Mouse (Mus musculus) kidney, embryonic 16.5 days (tissue): Measurements from ENCODE around the gene Dscam. TPM values are rescaled to one million over a fixed set of nuclear protein-coding genes. Genes with fewer than 3 reads are reported as not detected.

Experiments
- ATAC-seq: fragments of 200-750 bp; cut with Nextera tagmentation; 2 replicates; pipeline ENCODE4 v1.8.0; 2017; ENCODE audit warnings: moderate TSS enrichment; ENCODE audit not compliant: low FRiP score, low TSS enrichment
- H3K27ac ChIP-seq: fragments of 300-500 bp; sonication (generic); 2 replicates; pipeline ENCODE4 v1.5.1; 2014; ENCODE audit warnings: low read length
- H3K27me3 ChIP-seq: fragments of 300-500 bp; sonication (generic); 2 replicates; pipeline ENCODE4 v1.6.1; 2014; ENCODE audit warnings: low read length, control low read depth, mixed read lengths; ENCODE audit not compliant: insufficient read depth
- H3K36me3 ChIP-seq: fragments of 300-500 bp; sonication (generic); 2 replicates; pipeline ENCODE4 v1.6.1; 2014; ENCODE audit warnings: low read length, control low read depth, mixed read lengths; ENCODE audit not compliant: insufficient read depth
- H3K4me1 ChIP-seq: fragments of 300-500 bp; sonication (generic); 2 replicates; pipeline ENCODE4 v1.6.1; 2014; ENCODE audit warnings: low read length, control low read depth, mixed read lengths; ENCODE audit not compliant: insufficient read depth
- H3K4me2 ChIP-seq: fragments of 300-500 bp; sonication (generic); replicated peaks from 2 replicates; pipeline ENCODE4 v1.6.1; 2014; ENCODE audit warnings: low read depth, low read length
- H3K4me3 ChIP-seq: fragments of 300-500 bp; sonication (generic); 2 replicates; pipeline ENCODE4 v1.5.1; 2014; ENCODE audit warnings: mild to moderate bottlenecking, low read length
- H3K9ac ChIP-seq: fragments of 300-500 bp; sonication (generic); replicated peaks from 2 replicates; pipeline ENCODE4 v1.6.1; 2014; ENCODE audit warnings: low read length
- H3K9me3 ChIP-seq: fragments of 300-500 bp; sonication (generic); 2 replicates; pipeline ENCODE4 v1.6.1; 2016; ENCODE audit warnings: low read length, control low read depth
- WGBS: fragments of 180-500 bp; shearing (Covaris S2); extraction: QIAGEN DNeasy Blood & Tissue Kit; methylation state at CpG from one replicate; pipeline ENCODE4 v1.1.7; 2014; 5-methylcytosine and 5-hydroxymethylcytosine counted together
- polyA plus RNA-seq: library from polyadenylated mRNA; unstranded; fragments of >200 nt; fragmentation: Nextera tagmentation; extraction: Ambion mirVana; gene quantifications from 2 replicates; pipeline ENCODE4 v1.2.1, GENCODE M21; 2015

The Dscam gene
- polyA plus RNA-seq, 1 experiment from 2014 or later, result 0.04 TPM

DNA sequence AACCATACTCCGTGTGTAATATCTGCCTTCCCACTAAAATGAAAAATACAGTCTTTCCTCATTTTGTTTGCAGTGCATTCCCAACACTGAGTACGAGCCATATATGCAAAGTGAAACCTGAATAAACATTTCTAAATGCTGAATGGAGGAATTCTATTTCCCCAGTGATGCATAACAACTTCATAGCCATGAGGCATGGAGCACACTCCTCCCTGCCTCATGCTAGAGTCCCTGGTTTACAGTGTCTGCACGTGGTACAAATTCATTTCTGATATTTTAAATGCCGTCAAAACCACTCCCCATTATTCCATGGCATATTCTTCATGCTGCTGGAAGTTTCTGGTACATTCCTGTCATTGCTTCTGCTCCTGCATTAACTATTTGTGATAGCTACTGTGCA, 552.8 kb downstream of the Dscam start:
- H3K9me3 ChIP-seq, result no peaks in the 10 kb centered on the region
- H3K36me3 ChIP-seq, result no peaks in the 10 kb centered on the region
- H3K27ac ChIP-seq, result no peak overlapping the region
- H3K4me3 ChIP-seq, result no peak overlapping the region
- no peak overlapping the region for H3K9ac ChIP-seq
- H3K27me3 ChIP-seq, result peaks cover 12% of the 10 kb centered on the region; the same call in 1 of the 2 replicates
- no peaks in the 10 kb centered on the region for H3K4me1 ChIP-seq
- H3K4me2 ChIP-seq, result no peak overlapping the region
- 0 out of 2 replicates have a peak, but pooled peaks have one; percentile 36 for ATAC-seq
- 52% methylated on average over 4 of the region's 4 CpGs for WGBS

DNA sequence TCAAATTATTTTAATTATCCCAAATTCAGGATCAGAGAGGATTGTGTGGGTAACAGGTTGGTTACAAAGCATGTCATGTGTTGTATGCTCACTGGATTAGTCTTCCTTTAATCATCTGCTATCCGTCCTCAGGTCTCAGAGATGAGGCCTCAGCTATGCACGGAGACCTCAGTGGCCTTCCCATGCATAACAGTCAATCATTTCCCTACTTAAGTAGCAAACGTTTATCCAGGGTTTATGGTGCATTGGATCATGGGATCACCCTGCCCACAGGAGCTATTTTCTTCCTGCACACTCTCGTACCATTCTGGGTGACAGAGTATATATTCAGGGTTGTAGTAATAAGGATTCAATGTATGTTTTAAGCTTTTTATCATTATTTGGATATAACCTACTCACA, 557.3 kb downstream of the Dscam start:
- Histone ChIP-seq H3K27me3 (peaks cover 12% of the 10 kb centered on the region; the same call in 1 of the 2 replicates), H3K9ac (no peak overlapping the region), H3K4me1 (no peaks in the 10 kb centered on the region), H3K9me3 (no peaks in the 10 kb centered on the region), H3K36me3 (no peaks in the 10 kb centered on the region), H3K27ac (no peak overlapping the region), H3K4me3 (no peak overlapping the region), H3K4me2 (no peak overlapping the region)
- ATAC-seq, result peak; percentile 56; the same call in 1 of the 2 replicates
- 20% methylated on average over 4 of the region's 4 CpGs for WGBS

DNA sequence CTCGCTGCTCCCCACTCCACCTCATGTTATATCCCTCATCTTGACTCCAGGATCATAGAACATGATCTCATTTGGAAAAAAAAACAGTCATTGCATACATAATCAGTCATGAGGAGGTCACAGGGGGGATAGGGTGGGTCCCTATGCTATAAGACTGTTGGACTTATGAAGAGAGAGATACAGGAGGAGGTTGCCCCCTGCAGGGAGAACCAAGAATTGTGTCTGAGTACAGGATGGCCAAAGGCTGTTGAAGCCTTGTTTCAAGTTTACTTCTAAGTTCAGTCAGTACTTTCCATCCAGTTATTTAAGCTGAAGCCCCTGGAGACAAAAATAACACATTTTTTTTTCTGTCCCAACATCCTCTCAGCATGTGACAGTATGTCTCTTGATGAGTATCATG, 559.7 kb downstream of the Dscam start:
- WGBS, result 87% methylated on average over 1 of the region's 1 CpGs
- H3K27ac ChIP-seq, result no peak overlapping the region
- H3K4me1 ChIP-seq, result no peaks in the 10 kb centered on the region
- H3K27me3 ChIP-seq, result peaks cover 7% of the 10 kb centered on the region; the same call in 1 of the 2 replicates
- no peaks in the 10 kb centered on the region for H3K36me3 ChIP-seq
- no peak overlapping the region for H3K9ac ChIP-seq
- no peak overlapping the region for H3K4me3 ChIP-seq
- ATAC-seq, result no peak
- no peak overlapping the region for H3K4me2 ChIP-seq
- no peaks in the 10 kb centered on the region for H3K9me3 ChIP-seq

DNA sequence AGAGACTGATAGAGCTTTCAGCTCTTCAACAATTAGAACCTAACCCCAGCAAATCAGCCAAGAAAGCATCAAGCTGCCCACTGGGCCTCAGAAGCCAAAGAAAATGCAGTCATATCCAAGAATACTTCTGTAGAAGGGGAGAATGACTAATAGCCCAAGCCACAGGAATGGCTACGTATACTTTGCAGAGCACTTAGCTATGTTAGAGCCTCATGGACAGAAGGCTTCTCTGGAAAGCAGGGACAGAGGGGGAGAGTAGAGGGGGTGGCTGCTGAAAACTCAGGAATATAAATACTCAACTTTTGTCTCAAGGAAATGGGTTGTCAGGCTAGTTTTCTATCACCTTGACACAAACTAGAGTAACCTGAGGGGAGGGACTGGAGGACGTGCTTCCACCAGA, 568.3 kb downstream of the Dscam start:
- H3K27me3 ChIP-seq, result no peaks in the 10 kb centered on the region
- no peaks in the 10 kb centered on the region for H3K9me3 ChIP-seq
- no peaks in the 10 kb centered on the region for H3K4me1 ChIP-seq
- H3K4me3 ChIP-seq, result no peak overlapping the region
- H3K27ac ChIP-seq, result no peak overlapping the region
- H3K4me2 ChIP-seq, result no peak overlapping the region
- no peak for ATAC-seq
- H3K36me3 ChIP-seq, result no peaks in the 10 kb centered on the region
- WGBS, result 53% methylated on average over 2 of the region's 2 CpGs
- no peak overlapping the region for H3K9ac ChIP-seq

DNA sequence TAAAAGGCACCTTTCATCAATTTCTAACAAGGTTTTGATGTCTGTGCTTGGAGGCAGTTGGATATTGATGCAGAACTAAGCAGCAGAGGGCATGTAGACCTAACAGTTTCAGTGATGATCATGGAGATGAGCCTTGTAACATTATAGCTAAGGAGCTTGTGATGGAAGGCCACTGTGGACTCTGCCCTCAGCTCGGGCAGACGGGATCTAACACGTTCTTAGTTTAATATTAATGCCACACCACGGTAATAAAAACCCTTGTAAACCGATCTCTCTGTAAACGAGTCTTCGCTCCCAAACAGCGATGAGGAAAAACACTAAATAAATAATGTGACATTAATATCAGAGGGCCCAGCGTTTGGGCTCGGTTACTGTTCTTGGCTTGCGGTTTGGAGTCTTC, 569.8 kb downstream of the Dscam start:
- Histone ChIP-seq H3K9ac (no peak overlapping the region), H3K36me3 (no peaks in the 10 kb centered on the region), H3K4me2 (no peak overlapping the region), H3K4me1 (no peaks in the 10 kb centered on the region), H3K27me3 (no peaks in the 10 kb centered on the region), H3K27ac (no peak overlapping the region), H3K9me3 (no peaks in the 10 kb centered on the region), H3K4me3 (no peak overlapping the region)
- no peak for ATAC-seq
- WGBS, result 68% methylated on average over 11 of the region's 11 CpGs

DNA sequence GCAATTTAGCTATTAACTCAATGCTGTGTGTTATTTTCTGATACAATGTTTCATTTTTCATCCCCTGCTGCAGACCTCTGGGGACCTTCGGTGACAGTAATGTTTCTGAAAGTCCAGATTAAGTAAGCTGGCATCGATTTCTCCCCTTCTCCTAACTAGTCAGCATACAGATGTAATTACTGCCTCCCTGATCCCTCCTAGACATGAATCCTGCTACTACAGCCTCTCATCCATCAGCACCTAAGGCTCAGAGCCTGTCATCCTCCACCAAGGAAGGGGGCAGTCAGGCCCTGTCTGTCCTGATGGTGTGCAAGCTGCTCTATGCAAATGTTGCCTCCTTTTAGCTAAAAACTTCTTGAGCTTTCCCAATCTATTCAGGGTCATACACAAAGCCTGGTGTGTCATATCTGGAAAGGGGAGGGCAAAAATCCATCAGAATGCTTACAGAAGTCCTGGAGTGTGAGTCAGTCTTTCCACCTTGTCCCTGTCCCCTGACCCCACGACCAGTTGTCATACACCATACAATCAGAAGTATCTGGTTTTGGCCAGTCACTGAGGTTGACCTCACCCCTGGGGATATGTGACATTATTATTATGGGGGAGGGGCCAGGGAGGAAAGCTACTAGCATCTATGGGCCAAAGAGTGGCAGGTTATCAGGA, 571.0 kb downstream of the Dscam start:
- no peak overlapping the region for H3K4me2 ChIP-seq
- no peak overlapping the region for H3K4me3 ChIP-seq
- no peak overlapping the region for H3K27ac ChIP-seq
- no peaks in the 10 kb centered on the region for H3K4me1 ChIP-seq
- H3K9ac ChIP-seq, result no peak overlapping the region
- H3K9me3 ChIP-seq, result no peaks in the 10 kb centered on the region
- H3K27me3 ChIP-seq, result no peaks in the 10 kb centered on the region
- WGBS, result 74% methylated on average over 3 of the region's 3 CpGs
- ATAC-seq, result no peak
- no peaks in the 10 kb centered on the region for H3K36me3 ChIP-seq

DNA sequence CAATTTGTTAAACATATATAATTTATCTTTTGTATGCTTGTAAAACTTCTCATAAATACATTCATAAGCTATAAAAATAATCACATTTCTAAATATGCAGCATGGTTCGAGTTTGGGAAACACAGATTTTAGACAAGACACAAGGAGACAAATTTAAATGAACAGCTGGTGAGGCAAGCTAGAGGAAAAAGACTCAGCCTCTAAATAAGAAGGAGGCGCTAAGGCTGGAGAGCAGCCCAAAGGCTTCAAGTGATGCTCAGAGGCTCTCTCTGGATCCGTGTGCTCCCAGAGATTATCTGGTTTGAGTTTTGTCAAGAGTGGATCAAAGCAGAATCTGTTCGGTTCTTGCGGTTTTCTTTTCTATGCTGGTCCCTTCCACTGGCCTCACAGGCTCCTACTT, 594.7 kb downstream of the Dscam start:
- Histone ChIP-seq H3K36me3 (no peaks in the 10 kb centered on the region), H3K9ac (no peak overlapping the region), H3K4me1 (no peaks in the 10 kb centered on the region), H3K27me3 (no peaks in the 10 kb centered on the region), H3K4me3 (no peak overlapping the region), H3K4me2 (no peak overlapping the region), H3K9me3 (no peaks in the 10 kb centered on the region), H3K27ac (no peak overlapping the region)
- 86% methylated on average over 5 of the region's 5 CpGs for WGBS
- no peak for ATAC-seq

DNA sequence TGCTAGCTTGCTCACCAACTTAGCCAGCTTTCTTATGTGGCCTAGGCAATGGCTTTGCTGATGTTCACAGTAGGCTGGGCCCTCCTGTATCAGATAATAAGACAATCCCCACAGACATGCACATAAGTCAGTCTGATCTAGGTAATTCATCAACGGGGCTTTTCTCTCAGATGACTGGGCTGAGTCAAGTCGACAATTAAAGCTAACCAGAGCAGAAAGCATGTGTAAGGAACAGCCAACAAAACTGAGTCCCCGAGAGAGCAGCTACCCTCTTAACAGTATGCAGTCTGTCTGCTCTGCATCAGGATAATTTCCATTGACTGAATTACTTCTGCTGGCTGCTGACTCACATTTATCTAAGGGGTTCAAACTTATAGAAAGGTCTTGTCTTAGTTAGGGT, 603.1 kb downstream of the Dscam start:
- no peaks in the 10 kb centered on the region for H3K9me3 ChIP-seq
- H3K27ac ChIP-seq, result no peak overlapping the region
- H3K9ac ChIP-seq, result no peak overlapping the region
- WGBS, result 61% methylated on average over 3 of the region's 3 CpGs
- ATAC-seq, result no peak
- no peak overlapping the region for H3K4me2 ChIP-seq
- no peak overlapping the region for H3K4me3 ChIP-seq
- no peaks in the 10 kb centered on the region for H3K27me3 ChIP-seq
- no peaks in the 10 kb centered on the region for H3K4me1 ChIP-seq
- H3K36me3 ChIP-seq, result no peaks in the 10 kb centered on the region

DNA sequence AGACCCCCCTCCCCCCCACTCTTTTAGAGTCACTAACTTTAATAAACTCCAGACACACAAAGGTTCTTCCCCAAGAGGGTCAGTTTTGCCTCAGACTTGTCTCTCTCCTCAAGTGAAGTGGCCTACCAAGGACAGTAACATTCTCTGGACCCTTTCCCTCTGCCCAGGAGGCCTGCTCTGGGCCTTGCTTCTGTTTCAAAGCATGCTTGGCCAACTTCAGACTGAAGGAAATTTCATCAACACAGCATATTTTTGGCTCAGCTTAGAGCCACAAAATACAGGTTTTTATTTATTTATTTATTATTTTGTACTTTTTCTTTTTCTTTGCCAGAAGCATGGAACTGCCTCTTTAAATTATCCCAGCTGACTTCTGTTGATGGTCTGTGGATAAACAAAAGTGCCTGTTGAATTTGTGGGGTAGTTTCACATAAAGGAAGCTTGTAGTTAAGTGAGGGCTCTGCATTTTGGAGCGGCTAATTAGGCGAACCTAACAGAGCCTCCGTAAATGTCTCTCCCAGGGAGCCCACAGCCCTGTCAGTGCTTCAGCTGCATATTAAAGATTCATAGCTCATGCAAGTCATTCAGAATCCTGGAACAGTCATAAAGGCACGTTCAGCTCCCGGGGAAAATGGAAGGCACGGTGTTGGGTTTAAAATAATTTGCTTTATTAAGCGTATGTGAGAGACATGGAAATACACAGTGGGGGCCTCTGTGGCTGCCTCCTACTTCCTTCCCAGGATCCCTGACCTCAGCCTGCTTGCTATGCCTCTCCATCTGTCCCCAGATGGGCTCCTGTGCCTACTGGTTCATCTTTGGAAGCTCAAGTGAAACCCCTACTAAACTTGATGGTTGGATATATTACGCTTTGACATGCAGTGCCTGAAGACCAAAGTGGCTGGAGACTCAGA, 606.9 kb downstream of the Dscam start:
- WGBS, result 61% methylated on average over 8 of the region's 8 CpGs
- no peak overlapping the region for H3K4me2 ChIP-seq
- H3K9me3 ChIP-seq, result no peaks in the 10 kb centered on the region
- H3K4me1 ChIP-seq, result no peaks in the 10 kb centered on the region
- H3K27me3 ChIP-seq, result no peaks in the 10 kb centered on the region
- H3K9ac ChIP-seq, result no peak overlapping the region
- no peaks in the 10 kb centered on the region for H3K36me3 ChIP-seq
- H3K4me3 ChIP-seq, result no peak overlapping the region
- no peak overlapping the region for H3K27ac ChIP-seq
- ATAC-seq, result no peak

DNA sequence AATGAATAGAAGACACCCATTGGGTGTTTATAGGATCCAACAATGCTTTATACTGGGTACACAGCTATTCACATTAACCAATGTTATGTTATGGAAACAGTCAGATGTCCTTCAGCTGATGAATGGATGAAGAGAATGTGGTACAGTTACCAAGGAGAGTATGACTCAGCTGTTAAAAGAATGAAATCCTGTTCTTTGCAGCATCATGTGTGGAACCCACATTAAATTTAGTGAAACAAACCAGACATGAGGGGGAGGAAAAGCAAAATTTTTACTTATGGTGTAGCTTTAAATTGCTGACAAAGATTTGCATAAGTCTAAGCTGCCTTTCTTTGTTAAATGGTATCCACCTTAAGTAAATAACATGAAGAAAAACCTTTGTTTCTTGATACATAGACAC, 610.8 kb downstream of the Dscam start:
- Histone ChIP-seq H3K9ac (no peak overlapping the region), H3K4me1 (peaks cover 5% of the 10 kb centered on the region; the same call in 1 of the 2 replicates), H3K4me2 (no peak overlapping the region), H3K27me3 (no peaks in the 10 kb centered on the region), H3K27ac (no peak overlapping the region), H3K4me3 (no peak overlapping the region), H3K36me3 (no peaks in the 10 kb centered on the region), H3K9me3 (no peaks in the 10 kb centered on the region)
- no peak for ATAC-seq
